Mouse (Mus musculus) olfactory bulb, adult 2 months (tissue): ENCODE measurements around the gene Adamts12. TPM values are rescaled to one million over a fixed set of nuclear protein-coding genes. Genes with fewer than 3 reads are reported as not detected.

Experiments used
- H3K27ac ChIP-seq: fragments of 200-500 bp; 2 replicates; pipeline ENCODE4 v1.5.1; 2012; ENCODE audit warnings: low read depth, low read length; ENCODE audit not compliant: insufficient read depth
- H3K4me1 ChIP-seq: fragments of 200-500 bp; 2 replicates; pipeline ENCODE4 v1.6.1; 2012; ENCODE audit warnings: low read length; ENCODE audit not compliant: control insufficient read depth, insufficient read depth
- H3K4me3 ChIP-seq: fragments of 200-500 bp; 2 replicates; pipeline ENCODE4 v1.5.1; 2012; ENCODE audit warnings: mild to moderate bottlenecking, low read depth, low read length, moderate library complexity; ENCODE audit not compliant: insufficient read depth
- CTCF ChIP-seq: fragments of 200-500 bp; IDR thresholded peaks from 2 replicates; pipeline ENCODE4 v1.5.1; 2012; ENCODE audit warnings: low read depth, mild to moderate bottlenecking, low read length, moderate library complexity; ENCODE audit not compliant: insufficient read depth
- POLR2A ChIP-seq: fragments of 200-500 bp; IDR thresholded peaks from 2 replicates; pipeline ENCODE4 v1.6.1; 2012; ENCODE audit warnings: mild to moderate bottlenecking, low read depth, low read length, moderate library complexity; ENCODE audit not compliant: insufficient read depth
- WGBS: fragments of 180-500 bp; shearing (Covaris S2); methylation state at CpG from one replicate; pipeline ENCODE4 v1.1.7; 2018; 5-methylcytosine and 5-hydroxymethylcytosine counted together
- polyA plus RNA-seq: library from polyadenylated mRNA; stranded (reverse); fragments of >200 nt; gene quantifications from 2 replicates; pipeline ENCODE4 v1.2.4, GENCODE M21; 2012; ENCODE audit warnings: low replicate concordance; ENCODE audit not compliant: missing spikeins, insufficient read depth, insufficient read length

Gene Adamts12
- not detected in 2 replicates for polyA plus RNA-seq

DNA sequence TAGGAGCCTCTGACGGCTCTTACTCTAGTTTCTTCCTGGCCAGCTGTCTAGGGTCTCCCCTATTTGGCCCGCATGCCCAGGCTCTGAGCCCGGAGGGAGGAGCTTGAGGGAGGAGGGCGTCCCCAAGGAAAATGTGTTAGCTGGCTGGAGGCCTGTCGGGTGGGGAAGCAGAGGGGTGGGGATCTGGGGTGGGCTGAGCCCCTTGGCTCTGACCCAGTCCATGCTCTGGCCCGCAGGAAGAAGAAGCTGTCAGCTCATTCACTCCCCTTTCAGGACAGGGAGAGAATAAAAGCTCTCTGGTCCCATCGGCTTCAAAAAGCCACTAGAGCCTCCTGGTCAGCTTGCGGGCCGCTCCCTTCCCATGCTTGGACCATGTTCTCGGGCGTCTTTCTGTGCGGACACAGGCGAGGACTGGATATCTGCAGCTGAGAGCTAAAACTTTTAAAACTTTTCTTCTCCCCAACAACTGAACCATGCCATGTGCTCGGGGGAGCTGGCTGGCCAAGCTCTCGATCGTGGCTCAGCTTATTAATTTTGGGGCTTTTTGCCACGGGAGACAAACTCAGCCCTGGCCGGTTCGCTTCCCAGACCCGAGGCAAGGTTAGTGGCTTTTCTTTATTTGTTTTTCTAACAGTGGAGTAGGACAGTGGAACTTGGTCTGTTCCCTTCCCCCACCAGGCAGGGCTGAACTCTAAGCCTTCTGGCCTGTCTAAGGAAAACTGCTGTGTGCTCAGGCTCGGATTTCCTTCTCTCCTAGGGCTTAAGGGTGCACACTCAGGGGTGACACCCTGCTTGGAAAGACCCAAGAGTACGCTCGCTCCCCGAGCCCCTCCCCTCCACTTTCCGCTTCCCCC lies at the start of gene Adamts12:
TSS of gene Adamts12 (plus strand) at position 233 of the 854 bp plus-strand sequence.
- WGBS = 21% methylated on average over 25 of the region's 25 CpGs
- H3K4me1 ChIP-seq = peaks cover 8% of the 10 kb centered on the region
- TF ChIP-seq POLR2A = no peak
- no peak for TF ChIP-seq CTCF
- peak within 1 kb of the TSS; percentile 17; the same call in 1 of the 2 replicates for H3K4me3 ChIP-seq
- no peak within 1 kb of the TSS for H3K27ac ChIP-seq

GRCm38 (mm10) chr15:11014931-11015330 lies 49.7 kb upstream of the Adamts12 start:
- peaks cover 1% of the 10 kb centered on the region; the same call in 1 of the 2 replicates for H3K4me1 ChIP-seq
- no peak overlapping the region for H3K27ac ChIP-seq
- 60% methylated on average over 2 of the region's 2 CpGs for WGBS
- TF ChIP-seq CTCF (no peak), POLR2A (no peak)
- no peak overlapping the region for H3K4me3 ChIP-seq

GRCm38 (mm10) chr15:11026801-11027561 lies 37.6 kb upstream of the Adamts12 start:
- Histone ChIP-seq H3K27ac (no peak overlapping the region), H3K4me3 (no peak overlapping the region), H3K4me1 (peaks cover 5% of the 10 kb centered on the region)
- 82% methylated on average over 4 of the region's 4 CpGs for WGBS
- TF ChIP-seq POLR2A = no peak

DNA sequence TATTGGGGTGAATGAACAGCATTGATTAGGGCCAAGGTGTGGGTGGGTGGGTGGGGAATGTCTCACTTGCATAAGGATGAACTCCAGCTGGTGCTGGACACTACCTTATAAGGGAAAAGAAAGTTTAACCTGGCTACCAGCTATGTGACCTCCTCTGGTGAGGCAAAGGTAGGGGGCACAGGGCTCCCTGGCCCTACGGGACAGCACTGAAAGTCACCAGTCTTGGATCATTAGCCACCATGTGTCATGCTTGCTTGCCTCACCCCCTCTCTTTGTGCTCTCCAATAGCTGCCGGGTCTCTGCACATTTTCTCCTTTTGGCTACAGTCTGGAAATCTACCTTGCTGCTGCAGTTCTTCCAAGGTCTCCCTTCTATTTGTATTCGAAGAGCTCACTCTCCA lies 34.4 kb upstream of the Adamts12 start:
- H3K4me1 ChIP-seq = peaks cover 5% of the 10 kb centered on the region
- H3K27ac ChIP-seq = no peak overlapping the region
- no peak overlapping the region for H3K4me3 ChIP-seq
- 84% methylated on average over 3 of the region's 3 CpGs for WGBS
- TF ChIP-seq CTCF = no peak
- no peak for TF ChIP-seq POLR2A

DNA sequence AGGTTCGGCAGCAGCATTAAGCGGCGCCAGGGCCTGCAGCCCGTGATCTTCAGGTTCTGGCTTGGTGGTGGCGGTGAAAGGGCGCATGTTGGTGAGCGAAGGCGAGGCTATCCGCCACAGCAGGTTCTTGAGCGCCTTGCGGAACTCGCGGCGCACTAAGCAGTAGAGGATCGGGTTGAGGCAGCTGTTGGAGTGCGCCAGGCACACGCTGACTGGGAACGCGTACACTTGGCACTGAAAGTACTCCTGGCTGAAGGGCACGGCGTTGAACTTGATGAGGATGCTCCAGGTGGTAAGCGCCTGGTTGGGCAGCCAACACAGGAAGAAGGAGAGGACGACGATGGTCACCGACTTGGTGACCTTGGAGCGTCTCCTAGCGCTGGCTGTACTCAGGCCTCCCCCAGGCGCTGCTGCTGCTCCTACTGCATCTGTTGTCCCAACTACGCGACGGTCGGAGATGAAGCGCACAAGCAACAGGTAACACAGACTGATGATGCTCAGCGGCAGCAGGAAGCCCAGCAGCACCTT lies 28.6 kb upstream of the Adamts12 start:
- peaks cover 20% of the 10 kb centered on the region for H3K4me1 ChIP-seq
- no peak overlapping the region for H3K27ac ChIP-seq
- TF ChIP-seq CTCF = no peak
- TF ChIP-seq POLR2A = no peak
- WGBS = 5% methylated on average over 34 of the region's 34 CpGs
- peak overlapping the region; percentile 27; the same call in 1 of the 2 replicates for H3K4me3 ChIP-seq

GRCm38 (mm10) chr15:11036535-11037375 lies 27.8 kb upstream of the Adamts12 start:
- H3K4me1 ChIP-seq = peaks cover 20% of the 10 kb centered on the region
- no peak overlapping the region for H3K27ac ChIP-seq
- TF ChIP-seq POLR2A (no peak), CTCF (no peak)
- WGBS = 2% methylated on average over 49 of the region's 49 CpGs
- peak overlapping the region; percentile 27 for H3K4me3 ChIP-seq

DNA sequence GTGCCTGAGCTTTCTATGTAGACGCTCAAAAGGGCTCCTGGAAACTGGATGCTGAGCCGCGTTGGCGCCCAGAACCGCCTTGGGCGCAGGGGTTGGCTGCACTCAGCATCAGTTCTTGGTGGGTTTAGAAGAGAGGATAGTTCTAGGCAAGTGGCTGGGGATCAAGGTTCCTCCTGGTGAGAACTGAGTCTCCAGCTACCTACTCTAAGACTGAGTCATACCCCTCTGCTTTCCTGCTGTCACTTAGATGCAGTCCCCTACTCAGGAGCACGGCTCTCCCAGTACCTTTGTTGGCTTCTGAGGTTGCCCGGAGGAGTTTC lies 27.3 kb upstream of the Adamts12 start:
- Histone ChIP-seq H3K27ac (no peak overlapping the region), H3K4me1 (peaks cover 20% of the 10 kb centered on the region), H3K4me3 (peak overlapping the region; percentile 31)
- 2% methylated on average over 8 of the region's 8 CpGs for WGBS
- TF ChIP-seq CTCF (no peak), POLR2A (no peak)

DNA sequence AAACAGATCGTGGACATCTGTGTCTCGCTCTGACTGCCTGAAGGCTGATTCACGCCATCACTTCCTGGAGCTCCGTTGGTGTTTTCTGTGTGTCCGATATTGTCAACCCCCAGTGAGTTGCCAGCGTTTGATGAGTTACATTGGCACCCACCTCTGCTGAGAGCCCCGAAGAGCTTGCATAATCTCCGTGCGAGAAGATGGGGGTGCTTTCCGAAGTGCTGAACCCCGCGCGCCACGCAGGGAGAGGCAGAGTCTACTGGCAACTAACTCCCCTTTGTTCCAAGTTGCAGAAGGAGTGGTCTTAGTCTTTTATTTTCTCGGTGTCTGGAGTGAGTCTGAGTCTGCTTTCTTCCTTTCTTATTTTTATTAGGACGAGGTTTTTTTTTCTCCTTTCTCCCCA lies 26.9 kb upstream of the Adamts12 start, which contains the start of gene Rxfp3:
TSS of gene Rxfp3 (minus strand) at position 281 of the 400 bp plus-strand sequence.
- H3K27ac ChIP-seq = no peak within 1 kb of the TSS
- H3K4me1 ChIP-seq = peaks cover 20% of the 10 kb centered on the region
- WGBS = 2% methylated on average over 16 of the region's 16 CpGs
- TF ChIP-seq CTCF = no peak
- no peak for TF ChIP-seq POLR2A
- H3K4me3 ChIP-seq = peak within 1 kb of the TSS; percentile 31
